Mouse (Mus musculus) heart, embryonic 12.5 days (tissue): Measurements from ENCODE around the gene Gse1. TPM values are rescaled to one million over a fixed set of nuclear protein-coding genes. Genes with fewer than 3 reads are reported as not detected.

Experiments
- ATAC-seq: fragments of 200-750 bp; cut with Nextera tagmentation; 2 replicates; pipeline ENCODE4 v1.8.0; 2017; ENCODE audit warnings: moderate TSS enrichment, moderate library complexity; ENCODE audit not compliant: insufficient number of reproducible peaks, low FRiP score
- H3K27ac ChIP-seq: fragments of 300-500 bp; sonication (generic); 2 replicates; pipeline ENCODE4 v1.5.1; 2016; ENCODE audit warnings: mild to moderate bottlenecking, moderate library complexity; ENCODE audit not compliant: poor library complexity, severe bottlenecking
- H3K27me3 ChIP-seq: fragments of 300-500 bp; sonication (generic); replicated peaks from 2 replicates; pipeline ENCODE4 v1.6.1; 2016; ENCODE audit warnings: mild to moderate bottlenecking, moderate library complexity
- H3K36me3 ChIP-seq: fragments of 300-500 bp; sonication (generic); 2 replicates; pipeline ENCODE4 v1.6.1; 2016; ENCODE audit warnings: mild to moderate bottlenecking, moderate library complexity
- H3K4me1 ChIP-seq: fragments of 300-500 bp; sonication (generic); replicated peaks from 2 replicates; pipeline ENCODE4 v1.6.1; 2016; ENCODE audit warnings: mild to moderate bottlenecking
- H3K4me2 ChIP-seq: fragments of 300-500 bp; sonication (generic); 2 replicates; pipeline ENCODE4 v1.6.1; 2016; ENCODE audit warnings: mild to moderate bottlenecking, moderate library complexity
- H3K4me3 ChIP-seq: fragments of 300-500 bp; sonication (generic); 2 replicates; pipeline ENCODE4 v1.5.1; 2016; ENCODE audit warnings: mild to moderate bottlenecking
- H3K9ac ChIP-seq: fragments of 300-500 bp; sonication (generic); 2 replicates; pipeline ENCODE4 v1.6.1; 2016; ENCODE audit warnings: mild to moderate bottlenecking, moderate library complexity
- H3K9me3 ChIP-seq: fragments of 300-500 bp; sonication (generic); replicated peaks from 2 replicates; pipeline ENCODE4 v1.6.1; 2016; ENCODE audit warnings: mild to moderate bottlenecking, moderate library complexity
- WGBS: fragments of 180-500 bp; shearing (Covaris S2); methylation state at CpG from one replicate; pipeline ENCODE4 v1.1.7; 2016; 5-methylcytosine and 5-hydroxymethylcytosine counted together
- polyA plus RNA-seq: library from polyadenylated mRNA; unstranded; fragments of >200 nt; fragmentation: Nextera tagmentation; extraction: Ambion mirVana; gene quantifications from 2 replicates; pipeline ENCODE4 v1.2.1, GENCODE M21; 2016

Gse1 gene
- polyA plus RNA-seq, 1 experiment from 2014 or later: 14.0 TPM

DNA sequence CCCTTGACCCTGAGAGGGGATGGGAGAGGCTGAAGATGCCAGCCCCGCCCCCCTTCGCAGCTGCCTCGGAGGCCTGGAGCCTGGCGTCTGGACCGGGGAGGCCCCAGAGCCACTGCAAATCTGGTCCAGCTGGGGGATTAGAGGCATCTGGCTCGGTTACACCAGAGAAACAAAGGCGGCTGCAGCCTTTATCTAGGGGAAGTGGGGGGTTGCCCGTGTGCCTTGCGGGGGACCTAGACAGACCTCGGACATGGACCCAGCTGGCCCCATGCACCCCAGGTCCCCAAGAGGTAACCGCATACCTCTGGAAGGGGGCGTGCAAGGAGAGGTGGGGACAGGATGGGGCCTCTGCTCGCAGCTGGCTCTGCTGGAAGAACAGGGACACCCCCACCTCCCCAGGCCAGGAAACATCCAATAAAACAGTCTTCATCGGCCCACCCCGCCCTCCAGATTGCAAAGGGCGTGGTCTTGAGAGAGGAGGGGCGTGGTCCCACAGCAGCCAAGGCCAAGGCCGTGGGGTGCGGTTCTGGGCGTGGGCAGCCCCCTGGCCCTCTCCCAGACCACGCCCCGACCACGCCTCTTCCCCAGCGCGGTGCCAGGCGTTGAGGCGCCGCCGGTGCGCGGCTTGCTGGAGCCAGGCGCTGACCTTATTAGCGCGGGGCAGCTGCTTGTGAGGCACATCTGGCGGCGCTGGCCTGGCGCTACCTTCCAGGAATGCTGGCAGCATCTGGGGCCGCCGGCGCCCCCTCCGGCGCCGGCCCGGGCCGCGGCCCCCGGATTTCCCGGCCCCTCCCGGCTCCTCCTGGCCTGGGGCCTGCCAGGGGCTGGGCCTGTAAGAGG, 48.0 kb downstream of the Gse1 start:
- H3K27me3 ChIP-seq: no peaks in the 10 kb centered on the region
- H3K9ac ChIP-seq: peak overlapping the region; percentile 74
- H3K4me1 ChIP-seq: peaks cover 64% of the 10 kb centered on the region
- peak; percentile 89 for ATAC-seq
- H3K27ac ChIP-seq: peak overlapping the region; percentile 86
- no peaks in the 10 kb centered on the region for H3K9me3 ChIP-seq
- 1% methylated on average over 49 of the region's 49 CpGs for WGBS
- H3K4me2 ChIP-seq: peak overlapping the region; percentile 86
- peak overlapping the region; percentile 44 for H3K4me3 ChIP-seq
- no peaks in the 10 kb centered on the region for H3K36me3 ChIP-seq

DNA sequence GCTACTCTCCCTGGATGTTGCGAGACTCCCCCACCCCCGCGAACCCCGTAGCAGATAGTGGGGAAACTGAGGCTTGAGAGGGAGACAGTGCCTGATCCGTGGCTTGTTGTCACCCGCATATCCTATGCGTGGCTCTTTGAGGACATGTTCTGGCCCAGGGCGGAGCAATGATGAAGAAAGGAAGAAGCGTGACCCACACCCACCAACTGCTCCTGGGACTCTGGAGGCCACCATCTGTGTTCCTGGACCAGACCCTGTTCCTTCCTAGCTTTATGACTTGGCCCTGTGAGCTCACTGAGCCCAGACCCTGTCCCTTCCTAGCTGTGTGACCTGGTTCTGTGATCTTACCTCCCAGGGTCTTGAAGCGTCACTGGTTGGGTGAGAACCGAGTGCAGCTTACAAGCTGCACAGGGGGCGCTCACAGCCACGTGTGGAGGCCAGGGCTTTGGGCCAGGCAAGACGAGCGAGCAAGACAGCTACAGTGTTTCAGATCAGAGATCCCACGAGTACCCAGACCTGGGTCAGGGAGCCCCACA, 48.7 kb downstream of the Gse1 start:
- peak overlapping the region; percentile 86 for H3K27ac ChIP-seq
- peaks cover 69% of the 10 kb centered on the region for H3K4me1 ChIP-seq
- H3K9ac ChIP-seq: peak overlapping the region; percentile 74
- peak; percentile 3; the same call in 1 of the 2 replicates for ATAC-seq
- H3K4me2 ChIP-seq: peak overlapping the region; percentile 86
- no peaks in the 10 kb centered on the region for H3K36me3 ChIP-seq
- H3K4me3 ChIP-seq: peak overlapping the region; percentile 44
- 9% methylated on average over 16 of the region's 16 CpGs for WGBS
- no peaks in the 10 kb centered on the region for H3K27me3 ChIP-seq
- no peaks in the 10 kb centered on the region for H3K9me3 ChIP-seq

DNA sequence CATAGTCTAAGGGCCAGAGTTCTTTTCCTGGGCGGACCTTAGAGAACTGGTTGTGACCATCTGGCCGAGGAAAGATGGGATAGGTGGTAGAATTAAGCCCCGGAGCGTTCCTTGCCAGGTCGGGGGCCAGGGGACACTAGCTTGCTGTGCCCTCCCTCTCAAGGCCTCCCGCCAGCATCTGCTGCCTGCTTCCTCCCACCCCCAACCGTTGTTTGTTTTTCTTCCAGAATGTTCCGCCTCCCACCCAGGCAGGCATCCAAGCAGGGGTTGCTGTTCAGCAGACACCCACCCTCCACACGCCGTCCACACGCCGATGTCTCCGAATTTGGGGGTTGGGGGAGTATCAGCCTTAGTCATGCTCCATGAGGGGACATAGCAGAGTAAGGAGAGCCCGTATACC, 49.8 kb downstream of the Gse1 start:
- H3K4me3 ChIP-seq: no peak overlapping the region
- H3K9me3 ChIP-seq: no peaks in the 10 kb centered on the region
- 62% methylated on average over 14 of the region's 14 CpGs for WGBS
- H3K36me3 ChIP-seq: no peaks in the 10 kb centered on the region
- H3K9ac ChIP-seq: 0 out of 2 replicates have a peak overlapping the region, but pooled peaks have one; percentile 13
- H3K4me2 ChIP-seq: no peak overlapping the region
- no peak for ATAC-seq
- H3K4me1 ChIP-seq: peaks cover 78% of the 10 kb centered on the region
- H3K27ac ChIP-seq: peak overlapping the region; percentile 86; the same call in 1 of the 2 replicates
- H3K27me3 ChIP-seq: no peaks in the 10 kb centered on the region

DNA sequence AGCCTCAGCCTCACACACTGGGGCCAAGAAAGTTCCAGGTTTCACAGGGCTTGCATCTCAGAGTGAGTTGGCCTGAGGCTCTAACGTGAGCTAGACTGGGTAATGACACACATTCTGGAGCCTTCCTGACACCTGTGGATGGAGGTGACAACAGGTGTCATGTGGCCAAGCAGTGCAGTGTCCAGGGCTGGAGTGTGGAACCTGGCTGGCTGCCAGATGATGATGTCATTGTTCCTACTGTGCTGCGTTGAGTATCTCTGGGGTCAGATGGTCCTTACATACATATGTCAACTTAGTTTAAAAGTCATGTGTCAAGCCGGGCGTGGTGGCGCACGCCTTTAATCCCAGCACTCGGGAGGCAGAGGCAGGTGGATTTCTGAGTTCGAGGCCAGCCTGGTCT, 51.2 kb downstream of the Gse1 start:
- 72% methylated on average over 8 of the region's 8 CpGs for WGBS
- no peak overlapping the region for H3K4me2 ChIP-seq
- H3K9me3 ChIP-seq: no peaks in the 10 kb centered on the region
- no peaks in the 10 kb centered on the region for H3K36me3 ChIP-seq
- 0 out of 2 replicates have a peak, but pooled peaks cover 2% of the 10 kb centered on the region for H3K27me3 ChIP-seq
- H3K4me3 ChIP-seq: no peak overlapping the region
- H3K4me1 ChIP-seq: peaks cover 92% of the 10 kb centered on the region
- peak overlapping the region; percentile 56; the same call in 1 of the 2 replicates for H3K27ac ChIP-seq
- H3K9ac ChIP-seq: no peak overlapping the region
- no peak for ATAC-seq

DNA sequence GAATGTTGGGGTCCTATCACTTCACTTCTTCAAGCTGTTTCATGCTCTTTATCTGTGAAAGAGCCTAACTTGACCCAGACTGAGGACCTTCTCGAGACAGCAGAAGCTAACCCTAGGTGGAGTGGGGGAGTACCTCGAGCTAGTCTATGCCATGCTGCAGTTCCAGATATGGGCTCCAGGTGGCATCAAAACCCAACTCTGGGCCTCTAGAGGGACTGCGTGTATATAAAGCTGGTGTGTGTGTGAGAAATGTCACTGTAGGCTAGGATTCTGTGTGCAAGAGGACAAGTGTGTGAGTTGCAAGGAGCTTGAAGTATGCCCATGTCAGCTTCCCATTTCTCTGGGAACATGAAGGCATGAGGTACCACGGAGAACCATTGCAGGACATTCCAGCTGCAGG, 53.2 kb downstream of the Gse1 start:
- no peak overlapping the region for H3K4me2 ChIP-seq
- no peaks in the 10 kb centered on the region for H3K9me3 ChIP-seq
- H3K27ac ChIP-seq: no peak overlapping the region
- H3K9ac ChIP-seq: no peak overlapping the region
- 14% methylated on average over 4 of the region's 4 CpGs for WGBS
- H3K4me3 ChIP-seq: no peak overlapping the region
- no peaks in the 10 kb centered on the region for H3K36me3 ChIP-seq
- no peak for ATAC-seq
- 0 out of 2 replicates have a peak, but pooled peaks cover 3% of the 10 kb centered on the region for H3K27me3 ChIP-seq
- peaks cover 93% of the 10 kb centered on the region for H3K4me1 ChIP-seq

DNA sequence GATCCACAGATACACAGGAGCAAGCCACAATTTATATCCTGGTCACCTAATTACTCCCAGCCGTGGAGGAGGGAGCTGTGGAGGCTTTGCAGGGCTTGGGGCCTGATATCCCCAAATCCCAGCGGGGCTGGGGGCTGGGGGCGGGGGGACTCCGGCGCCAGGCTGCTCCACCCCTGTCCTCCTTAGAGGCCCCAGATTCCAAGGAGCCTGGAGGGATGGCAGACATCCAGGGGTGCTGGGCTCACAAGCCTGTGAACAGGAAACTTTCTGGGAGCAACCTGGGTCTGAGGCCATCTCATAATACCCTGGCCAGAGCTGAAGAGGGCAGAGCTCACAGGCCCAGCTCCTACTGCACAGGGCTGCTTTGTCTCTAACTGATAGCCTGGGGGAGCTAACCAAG, 54.2 kb downstream of the Gse1 start:
- Histone ChIP-seq H3K4me3 (no peak overlapping the region), H3K27me3 (0 out of 2 replicates have a peak, but pooled peaks cover 3% of the 10 kb centered on the region), H3K36me3 (no peaks in the 10 kb centered on the region), H3K4me1 (peaks cover 84% of the 10 kb centered on the region), H3K27ac (peak overlapping the region; percentile 66), H3K9me3 (no peaks in the 10 kb centered on the region), H3K4me2 (no peak overlapping the region), H3K9ac (no peak overlapping the region; the same call in 1 of the 2 replicates)
- 63% methylated on average over 5 of the region's 5 CpGs for WGBS
- ATAC-seq: peak; percentile 12; the same call in 1 of the 2 replicates

DNA sequence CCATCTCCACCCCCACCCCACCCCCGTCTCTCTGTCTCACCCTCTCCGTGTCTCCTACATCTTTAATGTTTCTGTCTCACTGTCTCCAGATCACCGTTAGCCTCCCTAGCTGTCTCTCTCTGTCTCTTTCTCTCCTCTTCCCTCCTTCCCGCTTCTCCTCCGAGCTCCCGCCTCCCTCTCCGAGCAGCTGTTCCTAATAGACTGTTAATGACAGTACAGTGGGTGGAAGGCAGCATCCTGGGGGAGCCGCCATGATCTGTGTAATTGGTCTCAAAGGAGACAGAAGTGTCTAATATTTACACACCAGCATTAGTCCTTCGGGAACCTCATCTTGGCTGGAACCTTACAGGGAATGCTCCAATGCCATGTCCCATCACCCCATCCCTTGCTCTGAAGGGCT, 56.0 kb downstream of the Gse1 start:
- WGBS: 60% methylated on average over 9 of the region's 9 CpGs
- Histone ChIP-seq H3K27me3 (0 out of 2 replicates have a peak, but pooled peaks cover 3% of the 10 kb centered on the region), H3K27ac (no peak overlapping the region), H3K9ac (no peak overlapping the region), H3K4me2 (0 out of 2 replicates have a peak overlapping the region, but pooled peaks have one; percentile 1), H3K9me3 (no peaks in the 10 kb centered on the region), H3K4me1 (peaks cover 84% of the 10 kb centered on the region), H3K36me3 (no peaks in the 10 kb centered on the region), H3K4me3 (no peak overlapping the region)
- no peak for ATAC-seq

DNA sequence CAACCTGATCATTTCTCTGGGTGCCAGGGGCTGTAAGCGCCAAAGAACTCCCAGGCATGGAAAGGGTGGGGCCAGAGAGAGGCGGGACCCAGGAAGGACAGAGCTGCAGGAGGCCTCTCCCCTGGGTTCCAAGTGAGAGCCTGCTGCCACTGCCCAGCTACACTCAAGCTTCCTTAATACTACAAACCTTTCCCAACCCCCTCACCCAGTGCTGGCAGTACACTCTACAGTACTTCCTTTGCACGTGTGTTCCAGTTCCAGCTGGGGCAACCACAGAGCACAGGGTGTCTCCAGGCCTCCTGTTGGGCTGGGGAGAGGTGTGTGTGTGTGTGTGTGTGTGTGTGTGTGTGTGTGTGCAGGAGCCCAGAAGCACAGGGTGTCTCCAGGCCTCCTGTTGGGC, 56.8 kb downstream of the Gse1 start:
- peaks cover 87% of the 10 kb centered on the region for H3K4me1 ChIP-seq
- WGBS: 28% methylated on average over 3 of the region's 3 CpGs
- H3K36me3 ChIP-seq: no peaks in the 10 kb centered on the region
- H3K4me3 ChIP-seq: no peak overlapping the region
- 0 out of 2 replicates have a peak overlapping the region, but pooled peaks have one; percentile 1 for H3K27ac ChIP-seq
- no peak for ATAC-seq
- peak overlapping the region; percentile 37; the same call in 1 of the 2 replicates for H3K9ac ChIP-seq
- H3K9me3 ChIP-seq: no peaks in the 10 kb centered on the region
- H3K27me3 ChIP-seq: 0 out of 2 replicates have a peak, but pooled peaks cover 3% of the 10 kb centered on the region
- H3K4me2 ChIP-seq: 0 out of 2 replicates have a peak overlapping the region, but pooled peaks have one; percentile 1

DNA sequence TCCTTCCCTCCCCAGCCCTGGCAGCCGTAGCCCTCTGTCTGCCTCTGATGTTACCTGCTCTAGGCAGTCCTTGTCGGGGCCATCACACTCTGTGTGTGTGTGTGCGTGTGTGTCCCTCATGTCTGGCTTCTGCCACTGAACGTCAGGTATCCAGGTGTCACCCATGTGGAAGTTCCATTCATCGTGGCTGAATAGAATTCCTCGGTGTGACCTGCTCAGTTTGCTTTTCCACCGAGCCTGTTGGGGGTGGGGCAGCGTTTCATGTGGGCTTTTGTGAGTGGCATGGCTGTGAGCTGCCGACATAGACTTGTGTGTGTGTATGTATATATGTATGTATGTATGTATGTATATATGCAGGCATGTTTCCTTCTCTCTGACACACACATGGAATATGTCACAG, 57.6 kb downstream of the Gse1 start:
- Histone ChIP-seq H3K9me3 (no peaks in the 10 kb centered on the region), H3K4me1 (peaks cover 86% of the 10 kb centered on the region), H3K27me3 (0 out of 2 replicates have a peak, but pooled peaks cover 3% of the 10 kb centered on the region), H3K27ac (no peak overlapping the region), H3K4me2 (no peak overlapping the region), H3K9ac (no peak overlapping the region), H3K4me3 (no peak overlapping the region), H3K36me3 (no peaks in the 10 kb centered on the region)
- ATAC-seq: no peak
- 82% methylated on average over 9 of the region's 9 CpGs for WGBS

DNA sequence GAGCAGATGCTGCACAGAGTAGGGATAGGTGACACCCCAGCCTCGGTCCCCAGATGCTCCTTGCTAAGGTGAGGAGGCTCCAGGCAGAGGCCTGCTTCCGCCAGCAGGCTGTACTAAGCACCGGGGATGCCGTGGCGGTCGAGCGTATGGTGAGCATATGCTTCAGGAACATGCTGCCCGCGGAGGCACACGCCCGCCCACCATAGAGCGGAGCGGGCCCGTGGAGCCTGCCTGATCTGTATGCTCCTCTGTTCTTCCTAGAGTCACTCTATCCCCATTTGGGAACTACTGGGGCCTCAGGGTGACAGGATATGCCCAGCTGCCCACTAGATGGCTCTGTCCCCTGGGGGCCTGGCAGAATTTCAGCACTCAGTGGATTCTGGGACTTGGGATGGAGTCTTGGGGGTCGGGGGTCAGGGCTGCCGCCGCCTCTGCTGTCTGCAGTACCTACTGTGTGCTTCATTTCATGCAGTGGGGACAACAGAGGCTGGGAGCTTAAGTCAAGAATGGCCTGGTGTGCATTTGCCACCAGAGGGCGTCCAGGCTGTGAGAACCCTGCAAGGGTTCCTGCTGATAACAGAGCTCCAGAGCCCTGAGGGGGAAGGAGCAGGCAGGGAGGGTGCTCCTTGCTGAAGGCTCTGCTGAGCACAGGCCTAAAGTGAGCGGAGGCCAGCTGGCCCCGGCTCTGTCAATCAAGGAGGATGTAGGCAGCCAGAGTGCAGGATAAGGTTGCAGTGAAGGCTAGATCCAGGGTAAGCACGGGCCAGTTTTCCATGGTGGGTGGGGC, 60.1 kb downstream of the Gse1 start:
- peak overlapping the region; percentile 9; the same call in 1 of the 2 replicates for H3K27ac ChIP-seq
- H3K9ac ChIP-seq: no peak overlapping the region; the same call in 1 of the 2 replicates
- peak; percentile 69 for ATAC-seq
- H3K36me3 ChIP-seq: no peaks in the 10 kb centered on the region
- H3K4me3 ChIP-seq: no peak overlapping the region
- H3K27me3 ChIP-seq: 0 out of 2 replicates have a peak, but pooled peaks cover 3% of the 10 kb centered on the region
- 41% methylated on average over 21 of the region's 21 CpGs for WGBS
- H3K4me2 ChIP-seq: peak overlapping the region; percentile 27; the same call in 1 of the 2 replicates
- no peaks in the 10 kb centered on the region for H3K9me3 ChIP-seq
- peaks cover 88% of the 10 kb centered on the region for H3K4me1 ChIP-seq
